Mouse (Mus musculus) layer of hippocampus, adult 8-10 months (tissue): ENCODE data around the gene Scel. TPM values are rescaled to one million over a fixed set of nuclear protein-coding genes. Genes with fewer than 3 reads are reported as not detected.

ENCODE experiments used
- DNase-seq, 2 experiments: peaks; one replicate each; pipeline ENCODE4 v3.0.0; 2022; ENCODE audit warnings: low spot score in 2 of 2
- total RNA-seq, 4 experiments: library from RNA; stranded (reverse); gene quantifications; 2 replicates each; pipeline ENCODE4 v1.2.4; 2022

The Scel gene
- total RNA-seq, 4 experiments from 2014 or later: 1.0 to 1.6 (median 1.2) TPM

GRCm38 (mm10) chr14:103513473-103513811, 300 bp downstream of the Scel start:
- no peak for DNase-seq

GRCm38 (mm10) chr14:103515419-103515818, 2.3 kb downstream of the Scel start:
- no peak for DNase-seq

- DNase-seq: no peak
Measured at GRCm38 (mm10) chr14:103526286-103526685, 13.1 kb downstream of the Scel start.

- DNase-seq: no peak
Measured at GRCm38 (mm10) chr14:103529733-103530367, 16.7 kb downstream of the Scel start.

GRCm38 (mm10) chr14:103531722-103532341, 18.7 kb downstream of the Scel start:
- no peak for DNase-seq

- DNase-seq: no peak
Measured at GRCm38 (mm10) chr14:103535511-103536024, 22.4 kb downstream of the Scel start.

- no peak for DNase-seq
Measured at GRCm38 (mm10) chr14:103536334-103536733, 23.2 kb downstream of the Scel start.

- peak in 1 of 2 experiments; percentile 68 for DNase-seq
Measured at GRCm38 (mm10) chr14:103537355-103538056, 24.4 kb downstream of the Scel start.

GRCm38 (mm10) chr14:103539796-103540195, 26.7 kb downstream of the Scel start:
- no peak for DNase-seq

- no peak for DNase-seq
Measured at GRCm38 (mm10) chr14:103541679-103542078, 28.5 kb downstream of the Scel start.

- DNase-seq: no peak
Measured at GRCm38 (mm10) chr14:103543304-103544079, 30.4 kb downstream of the Scel start.

- DNase-seq: peak in 1 of 2 experiments; percentile 24
Measured at GRCm38 (mm10) chr14:103545734-103546133, 32.6 kb downstream of the Scel start.

GRCm38 (mm10) chr14:103546246-103546645, 33.1 kb downstream of the Scel start:
- DNase-seq: no peak

GRCm38 (mm10) chr14:103548220-103548619, 35.1 kb downstream of the Scel start:
- DNase-seq: no peak

GRCm38 (mm10) chr14:103550480-103550879, 37.3 kb downstream of the Scel start:
- peak; percentile 64 to 92 for DNase-seq

- no peak for DNase-seq
Measured at GRCm38 (mm10) chr14:103550921-103551320, 37.8 kb downstream of the Scel start.

- no peak for DNase-seq
Measured at GRCm38 (mm10) chr14:103551921-103552320, 38.8 kb downstream of the Scel start.

- DNase-seq: no peak
Measured at GRCm38 (mm10) chr14:103552379-103552778, 39.2 kb downstream of the Scel start.

- DNase-seq: no peak
Measured at GRCm38 (mm10) chr14:103556609-103557008, 43.5 kb downstream of the Scel start.

- DNase-seq: no peak
Measured at GRCm38 (mm10) chr14:103561383-103562096, 48.4 kb downstream of the Scel start.

- DNase-seq: no peak
Measured at GRCm38 (mm10) chr14:103567957-103568356, 54.8 kb downstream of the Scel start.
